Mouse (Mus musculus): ENCODE measurements around the gene Rpap3. TPM values are rescaled to one million over a fixed set of nuclear protein-coding genes. Genes with fewer than 3 reads are reported as not detected.

Rpap3 gene
- total RNA-seq (2021): 10 to 100 TPM; 12.7 to 14.2 TPM
- polyA plus RNA-seq (2012; rRNA removed): 4.4 and 7.4 TPM in 2 replicates
- long read RNA-seq, transcript Rpap3-201 (17 exons, 2,271 nt): major isoform, 22 of 25 reads
- long read RNA-seq, partial matches to known transcripts: 0 of 25 reads
- long read RNA-seq, other reads (novel, unspliced or antisense): 3 of 25 reads

- Histone ChIP-seq H3K27ac (peak within 1 kb of the TSS; percentile 81), H3K4me1 (ENCODE audit: control insufficient read depth, insufficient read depth, low read length) (peaks cover 2% of the 10 kb centered on the region), H3K4me3 (peak within 1 kb of the TSS; percentile 74), H3K79me2 (replicated peaks; ENCODE audit: control insufficient read depth, insufficient read depth, low read length) (no peaks in the 10 kb centered on the region), H3K36me3 (ENCODE audit: control insufficient read depth, insufficient read depth, low read length) (no peaks in the 10 kb centered on the region), H3K27me3 (ENCODE audit: control insufficient read depth, insufficient read depth, low read length) (no peaks in the 10 kb centered on the region), H3K9ac (ENCODE audit: low read depth, low read length) (peak within 1 kb of the TSS; percentile 94)
- intact Hi-C loops (cut with DNase I): loop anchor here (1.0 kb wide), 1 partner anchor 37 kb away; no protein-coding TSS in a partner anchor
- no peak for TF ChIP-seq CTCF (IDR thresholded peaks at IDR 0.05)
- TF ChIP-seq POLR2A (IDR thresholded peaks at IDR 0.05; ENCODE audit: insufficient read depth, low read depth, low read length): peak; percentile 90
- WGBS: under 1% methylated on average over 71 of the region's 71 CpGs
- peak; percentile 91 to 92 for DNase-seq
Measured at GRCm38 (mm10) chr15:97705211-97706050, at the start of gene Rpap3. Rpap3 (minus strand) TSS chr15:97705825.

- intact Hi-C loops (cut with DNase I): no loop called here
- Histone ChIP-seq H3K4me3 (no peak overlapping the region), H3K9ac (ENCODE audit: low read depth, low read length) (no peak overlapping the region), H3K27me3 (ENCODE audit: control insufficient read depth, insufficient read depth, low read length) (no peaks in the 10 kb centered on the region), H3K36me3 (ENCODE audit: control insufficient read depth, insufficient read depth, low read length) (peaks cover 13% of the 10 kb centered on the region), H3K79me2 (replicated peaks; ENCODE audit: control insufficient read depth, insufficient read depth, low read length) (no peaks in the 10 kb centered on the region), H3K4me1 (ENCODE audit: control insufficient read depth, insufficient read depth, low read length) (peaks cover 15% of the 10 kb centered on the region), H3K27ac (no peak overlapping the region; the same call in 1 of the 2 replicates)
- WGBS: 69% methylated on average over 8 of the region's 8 CpGs
- no peak for DNase-seq
- TF ChIP-seq EP300 (IDR thresholded peaks at IDR 0.05; ENCODE audit: insufficient read depth, low read depth, low read length) (no peak), CTCF (IDR thresholded peaks at IDR 0.05) (no peak), POLR2A (IDR thresholded peaks at IDR 0.05; ENCODE audit: insufficient read depth, low read depth, low read length) (no peak)
Measured at GRCm38 (mm10) chr15:97755361-97755760, 49.7 kb upstream of the Rpap3 start.

- 27% methylated on average over 6 of the region's 6 CpGs for WGBS
- no peaks in the 10 kb centered on the region for H3K27me3 ChIP-seq (ENCODE audit: control insufficient read depth, insufficient read depth, low read length)
- peaks cover 10% of the 10 kb centered on the region for H3K4me1 ChIP-seq (ENCODE audit: control insufficient read depth, insufficient read depth, low read length)
- H3K36me3 ChIP-seq (ENCODE audit: control insufficient read depth, insufficient read depth, low read length): peaks cover 13% of the 10 kb centered on the region
- intact Hi-C loops (cut with DNase I): no loop called here
- H3K9ac ChIP-seq (ENCODE audit: low read depth, low read length): no peak overlapping the region
- TF ChIP-seq POLR2A (IDR thresholded peaks at IDR 0.05; ENCODE audit: insufficient read depth, low read depth, low read length) (no peak), CTCF (IDR thresholded peaks at IDR 0.05) (no peak)
- peak overlapping the region; percentile 23 for H3K27ac ChIP-seq
- H3K79me2 ChIP-seq (replicated peaks; ENCODE audit: control insufficient read depth, insufficient read depth, low read length): no peaks in the 10 kb centered on the region
- H3K4me3 ChIP-seq: no peak overlapping the region
- DNase-seq: no peak
Measured at GRCm38 (mm10) chr15:97754476-97754875, 48.9 kb upstream of the Rpap3 start.

DNA sequence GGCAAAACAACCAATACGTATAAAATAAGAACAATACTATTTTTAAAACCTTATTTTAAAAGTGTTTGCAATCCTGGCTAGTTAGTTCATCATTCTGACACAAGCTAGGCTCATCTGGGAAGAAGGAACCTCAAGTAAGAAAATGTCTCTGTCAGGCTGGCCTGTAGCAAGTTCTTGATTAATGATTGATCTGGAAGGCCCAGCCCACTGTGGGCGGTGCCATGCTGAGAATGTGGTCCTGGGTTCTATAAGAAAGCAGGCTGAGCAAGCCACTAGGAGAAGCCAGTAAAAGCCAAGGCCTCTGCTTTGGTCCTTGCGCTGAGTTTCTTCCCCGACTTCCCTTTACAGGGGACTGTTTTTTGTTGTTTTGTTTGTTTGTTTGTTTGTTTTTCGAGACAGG is 46.9 kb upstream of the Rpap3 start:
- 91% methylated on average over 5 of the region's 5 CpGs for WGBS
- no peak overlapping the region for H3K4me3 ChIP-seq
- intact Hi-C loops (cut with DNase I): no loop called here
- no peak for DNase-seq
- no peaks in the 10 kb centered on the region for H3K27me3 ChIP-seq (ENCODE audit: control insufficient read depth, insufficient read depth, low read length)
- no peak overlapping the region for H3K9ac ChIP-seq (ENCODE audit: low read depth, low read length)
- TF ChIP-seq POLR2A (IDR thresholded peaks at IDR 0.05; ENCODE audit: insufficient read depth, low read depth, low read length) (no peak), CTCF (IDR thresholded peaks at IDR 0.05) (no peak), EP300 (IDR thresholded peaks at IDR 0.05; ENCODE audit: insufficient read depth, low read depth, low read length) (no peak)
- H3K36me3 ChIP-seq (ENCODE audit: control insufficient read depth, insufficient read depth, low read length): peaks cover 13% of the 10 kb centered on the region
- H3K4me1 ChIP-seq (ENCODE audit: control insufficient read depth, insufficient read depth, low read length): peaks cover 10% of the 10 kb centered on the region
- H3K27ac ChIP-seq: peak overlapping the region; percentile 59
- no peaks in the 10 kb centered on the region for H3K79me2 ChIP-seq (replicated peaks; ENCODE audit: control insufficient read depth, insufficient read depth, low read length)

DNA sequence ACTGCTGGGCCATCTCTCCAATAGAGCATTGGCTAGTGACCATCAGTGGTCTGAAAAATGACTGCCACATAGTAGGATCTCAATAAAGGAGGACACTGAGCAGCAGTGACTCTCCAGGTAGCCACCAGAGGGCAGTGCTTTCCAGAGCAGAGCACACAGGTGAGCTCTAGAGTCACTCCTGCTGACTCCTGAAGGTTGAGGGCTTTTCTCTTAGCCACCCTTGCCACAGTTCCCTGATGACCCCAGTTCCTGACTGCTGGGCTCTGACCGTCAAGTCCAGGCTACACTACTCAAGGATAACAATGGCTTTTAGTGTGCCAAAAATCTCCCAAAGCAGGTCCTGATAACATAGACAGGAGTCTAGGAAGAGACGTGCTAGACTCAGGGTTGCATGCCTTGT is 46.1 kb upstream of the Rpap3 start:
- DNase-seq: no peak
- intact Hi-C loops (cut with DNase I): loop anchor here (2.0 kb wide), 1 partner anchor 25 kb away; no protein-coding TSS in a partner anchor
- no peak overlapping the region for H3K4me3 ChIP-seq
- WGBS: 43% methylated on average over 2 of the region's 2 CpGs
- H3K4me1 ChIP-seq (ENCODE audit: control insufficient read depth, insufficient read depth, low read length): peaks cover 11% of the 10 kb centered on the region
- H3K36me3 ChIP-seq (ENCODE audit: control insufficient read depth, insufficient read depth, low read length): peaks cover 13% of the 10 kb centered on the region
- no peaks in the 10 kb centered on the region for H3K79me2 ChIP-seq (replicated peaks; ENCODE audit: control insufficient read depth, insufficient read depth, low read length)
- TF ChIP-seq EP300 (IDR thresholded peaks at IDR 0.05; ENCODE audit: insufficient read depth, low read depth, low read length): peak; percentile 68; the same call in 1 of the 2 replicates
- no peak; the same call in 1 of the 2 replicates for TF ChIP-seq POLR2A (IDR thresholded peaks at IDR 0.05; ENCODE audit: insufficient read depth, low read depth, low read length)
- TF ChIP-seq CTCF (IDR thresholded peaks at IDR 0.05): peak; percentile 67
- H3K27ac ChIP-seq: peak overlapping the region; percentile 59; the same call in 1 of the 2 replicates
- H3K9ac ChIP-seq (ENCODE audit: low read depth, low read length): no peak overlapping the region
- no peaks in the 10 kb centered on the region for H3K27me3 ChIP-seq (ENCODE audit: control insufficient read depth, insufficient read depth, low read length)

DNA sequence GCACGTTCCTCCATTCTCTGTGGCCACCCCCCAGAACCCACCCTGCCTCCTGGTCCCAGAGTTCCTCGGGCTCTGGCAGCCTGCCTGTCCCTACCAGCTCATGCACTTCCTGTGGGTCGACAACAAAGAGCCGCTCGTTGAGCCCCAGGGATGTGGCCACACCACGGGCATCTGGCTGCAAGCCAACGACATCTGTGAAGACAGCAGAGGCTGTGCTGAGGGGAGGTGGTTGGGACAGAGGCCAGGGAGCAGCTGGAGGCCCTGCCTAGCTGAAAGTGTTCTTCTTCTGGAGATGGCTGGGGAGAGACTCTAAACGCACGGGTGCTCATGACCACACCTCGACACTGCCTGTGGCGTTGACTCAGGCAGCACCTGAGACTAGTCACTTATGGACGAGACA is 45.1 kb upstream of the Rpap3 start:
- no peak overlapping the region for H3K4me3 ChIP-seq
- TF ChIP-seq CTCF (IDR thresholded peaks at IDR 0.05) (no peak), POLR2A (IDR thresholded peaks at IDR 0.05; ENCODE audit: insufficient read depth, low read depth, low read length) (no peak), EP300 (IDR thresholded peaks at IDR 0.05; ENCODE audit: insufficient read depth, low read depth, low read length) (no peak)
- H3K79me2 ChIP-seq (replicated peaks; ENCODE audit: control insufficient read depth, insufficient read depth, low read length): no peaks in the 10 kb centered on the region
- H3K9ac ChIP-seq (ENCODE audit: low read depth, low read length): no peak overlapping the region
- H3K27me3 ChIP-seq (ENCODE audit: control insufficient read depth, insufficient read depth, low read length): no peaks in the 10 kb centered on the region
- peaks cover 14% of the 10 kb centered on the region for H3K4me1 ChIP-seq (ENCODE audit: control insufficient read depth, insufficient read depth, low read length)
- peaks cover 13% of the 10 kb centered on the region for H3K36me3 ChIP-seq (ENCODE audit: control insufficient read depth, insufficient read depth, low read length)
- peak; percentile 69 to 73 for DNase-seq
- peak overlapping the region; percentile 26; the same call in 1 of the 2 replicates for H3K27ac ChIP-seq
- intact Hi-C loops (cut with DNase I): loop anchor here (2.0 kb wide), 1 partner anchor 26 kb away; no protein-coding TSS in a partner anchor
- WGBS: 12% methylated on average over 12 of the region's 12 CpGs

Data from heart, adult 2 months (tissue).